Mouse (Mus musculus) kidney, embryonic 15.5 days (tissue): ENCODE results near the gene Cryaa. TPM values are rescaled to one million over a fixed set of nuclear protein-coding genes. Genes with fewer than 3 reads are reported as not detected.

Experiments used
- ATAC-seq: fragments of 200-750 bp; cut with Nextera tagmentation; replicated peaks from 2 replicates; pipeline ENCODE4 v1.8.0; 2017; ENCODE audit warnings: moderate TSS enrichment; ENCODE audit not compliant: low FRiP score
- H3K27ac ChIP-seq: fragments of 300-500 bp; sonication (generic); 2 replicates; pipeline ENCODE4 v1.5.1; 2015; ENCODE audit warnings: mild to moderate bottlenecking, inconsistent platforms
- H3K27me3 ChIP-seq: fragments of 300-500 bp; sonication (generic); 2 replicates; pipeline ENCODE4 v1.6.1; 2015; ENCODE audit warnings: inconsistent platforms
- H3K36me3 ChIP-seq: fragments of 300-500 bp; sonication (generic); 2 replicates; pipeline ENCODE4 v1.6.1; 2015; ENCODE audit warnings: inconsistent platforms
- H3K4me1 ChIP-seq: fragments of 300-500 bp; sonication (generic); 2 replicates; pipeline ENCODE4 v1.6.1; 2015; ENCODE audit warnings: inconsistent platforms
- H3K4me2 ChIP-seq: fragments of 300-500 bp; sonication (generic); 2 replicates; pipeline ENCODE4 v1.6.1; 2015; ENCODE audit warnings: moderate library complexity, mild to moderate bottlenecking, inconsistent platforms
- H3K4me3 ChIP-seq: fragments of 300-500 bp; sonication (generic); replicated peaks from 2 replicates; pipeline ENCODE4 v1.5.1; 2015; ENCODE audit warnings: mild to moderate bottlenecking, inconsistent platforms
- H3K9ac ChIP-seq: fragments of 300-500 bp; sonication (generic); 2 replicates; pipeline ENCODE4 v1.6.1; 2015; ENCODE audit warnings: mild to moderate bottlenecking, inconsistent platforms
- H3K9me3 ChIP-seq: fragments of 300-500 bp; sonication (generic); replicated peaks from 2 replicates; pipeline ENCODE4 v1.6.1; 2016; ENCODE audit warnings: inconsistent platforms
- WGBS: fragments of 180-500 bp; shearing (Covaris S2); methylation state at CpG from one replicate; pipeline ENCODE4 v1.1.7; 2015; ENCODE audit warnings: mixed read lengths; 5-methylcytosine and 5-hydroxymethylcytosine counted together
- polyA plus RNA-seq: library from polyadenylated mRNA; unstranded; fragments of >200 nt; fragmentation: Nextera tagmentation; extraction: Ambion mirVana; gene quantifications from 2 replicates; pipeline ENCODE4 v1.2.1, GENCODE M21; 2015

The Cryaa gene
- 0.38 TPM in 1 of 2 replicates, not detected in the other for polyA plus RNA-seq

GRCm38 (mm10) chr17:31677507-31677906 is at the start of gene Cryaa:
Gene Cryaa (plus strand): TSS chr17:31677807.
- Histone ChIP-seq H3K36me3 (no peaks in the 10 kb centered on the region), H3K9ac (no peak within 1 kb of the TSS), H3K4me1 (0 out of 2 replicates have a peak, but pooled peaks cover 3% of the 10 kb centered on the region), H3K4me3 (no peak within 1 kb of the TSS), H3K27ac (no peak within 1 kb of the TSS), H3K27me3 (no peaks in the 10 kb centered on the region), H3K4me2 (no peak within 1 kb of the TSS), H3K9me3 (no peaks in the 10 kb centered on the region)
- WGBS, result 78% methylated on average over 8 of the region's 8 CpGs
- no peak for ATAC-seq

- Histone ChIP-seq H3K4me2 (no peak overlapping the region), H3K9ac (no peak overlapping the region), H3K9me3 (no peaks in the 10 kb centered on the region), H3K27ac (no peak overlapping the region), H3K27me3 (no peaks in the 10 kb centered on the region; the same call in 1 of the 2 replicates), H3K4me1 (no peaks in the 10 kb centered on the region), H3K36me3 (no peaks in the 10 kb centered on the region), H3K4me3 (no peak overlapping the region)
- no peak for ATAC-seq
- 90% methylated on average over 2 of the region's 2 CpGs for WGBS
Observed at GRCm38 (mm10) chr17:31627961-31628360, 49.6 kb upstream of the Cryaa start.

- no peak overlapping the region for H3K9ac ChIP-seq
- no peak for ATAC-seq
- WGBS, result 80% methylated on average over 10 of the region's 10 CpGs
Observed at GRCm38 (mm10) chr17:31631081-31631800, 46.4 kb upstream of the Cryaa start.

GRCm38 (mm10) chr17:31633007-31633406 is 44.6 kb upstream of the Cryaa start:
- Histone ChIP-seq H3K9me3 (no peaks in the 10 kb centered on the region), H3K27me3 (peaks cover 19% of the 10 kb centered on the region), H3K36me3 (no peaks in the 10 kb centered on the region), H3K27ac (no peak overlapping the region), H3K4me1 (peaks cover 18% of the 10 kb centered on the region), H3K4me3 (no peak overlapping the region), H3K4me2 (no peak overlapping the region), H3K9ac (no peak overlapping the region)
- ATAC-seq, result no peak
- 75% methylated on average over 6 of the region's 6 CpGs for WGBS

More at GRCm38 (mm10) chr17:31631081-31631800, 46.4 kb upstream of the Cryaa start:
- Histone ChIP-seq H3K27ac (no peak overlapping the region), H3K4me2 (no peak overlapping the region), H3K27me3 (peaks cover 12% of the 10 kb centered on the region), H3K9me3 (no peaks in the 10 kb centered on the region), H3K36me3 (no peaks in the 10 kb centered on the region), H3K4me1 (peaks cover 4% of the 10 kb centered on the region), H3K4me3 (no peak overlapping the region)

GRCm38 (mm10) chr17:31634896-31635295 is 42.7 kb upstream of the Cryaa start:
- H3K9me3 ChIP-seq, result no peaks in the 10 kb centered on the region
- ATAC-seq, result no peak
- WGBS, result 79% methylated on average over 5 of the region's 5 CpGs
- H3K36me3 ChIP-seq, result no peaks in the 10 kb centered on the region
- H3K4me2 ChIP-seq, result no peak overlapping the region
- no peak overlapping the region for H3K9ac ChIP-seq
- no peak overlapping the region for H3K4me3 ChIP-seq
- peaks cover 19% of the 10 kb centered on the region for H3K27me3 ChIP-seq
- no peak overlapping the region for H3K27ac ChIP-seq
- peaks cover 18% of the 10 kb centered on the region for H3K4me1 ChIP-seq

GRCm38 (mm10) chr17:31635781-31636180 is 41.8 kb upstream of the Cryaa start:
- WGBS, result 55% methylated on average over 11 of the region's 11 CpGs
- Histone ChIP-seq H3K9me3 (no peaks in the 10 kb centered on the region), H3K4me1 (peaks cover 18% of the 10 kb centered on the region), H3K27ac (no peak overlapping the region), H3K4me2 (peak overlapping the region; percentile 98), H3K9ac (no peak overlapping the region), H3K36me3 (no peaks in the 10 kb centered on the region), H3K4me3 (no peak overlapping the region), H3K27me3 (peaks cover 19% of the 10 kb centered on the region)
- ATAC-seq, result no peak

GRCm38 (mm10) chr17:31636277-31636941 is 41.2 kb upstream of the Cryaa start:
- WGBS, result 5% methylated on average over 45 of the region's 45 CpGs
- no peaks in the 10 kb centered on the region for H3K36me3 ChIP-seq

GRCm38 (mm10) chr17:31636942-31637811 is 40.4 kb upstream of the Cryaa start, which contains the start of gene Cbs:
Gene Cbs (minus strand): TSS chr17:31637238.
- Histone ChIP-seq H3K36me3 (no peaks in the 10 kb centered on the region), H3K9me3 (no peaks in the 10 kb centered on the region), H3K27me3 (peaks cover 19% of the 10 kb centered on the region), H3K4me2 (peak within 1 kb of the TSS; percentile 98), H3K9ac (peak within 1 kb of the TSS; percentile 44; the same call in 1 of the 2 replicates), H3K4me1 (peaks cover 18% of the 10 kb centered on the region), H3K27ac (no peak within 1 kb of the TSS), H3K4me3 (peak within 1 kb of the TSS; percentile 50)
- 2% methylated on average over 61 of the region's 61 CpGs for WGBS
- peak; percentile 96 for ATAC-seq

More at GRCm38 (mm10) chr17:31636277-31636941, 41.2 kb upstream of the Cryaa start:
- Histone ChIP-seq H3K9me3 (no peaks in the 10 kb centered on the region), H3K4me2 (peak overlapping the region; percentile 98), H3K9ac (peak overlapping the region; percentile 44; the same call in 1 of the 2 replicates), H3K27me3 (peaks cover 19% of the 10 kb centered on the region), H3K27ac (no peak overlapping the region), H3K4me3 (peak overlapping the region; percentile 50), H3K4me1 (peaks cover 18% of the 10 kb centered on the region)
- peak; percentile 55 for ATAC-seq

- no peak overlapping the region for H3K27ac ChIP-seq
- no peak overlapping the region for H3K4me2 ChIP-seq
Observed at GRCm38 (mm10) chr17:31637866-31638570, 39.6 kb upstream of the Cryaa start.

GRCm38 (mm10) chr17:31639651-31640050 is 38.0 kb upstream of the Cryaa start:
- Histone ChIP-seq H3K9ac (no peak overlapping the region), H3K4me3 (no peak overlapping the region), H3K36me3 (no peaks in the 10 kb centered on the region), H3K4me2 (no peak overlapping the region), H3K27me3 (peaks cover 17% of the 10 kb centered on the region), H3K27ac (no peak overlapping the region), H3K4me1 (peaks cover 18% of the 10 kb centered on the region), H3K9me3 (no peaks in the 10 kb centered on the region)
- no peak for ATAC-seq
- WGBS, result 76% methylated on average over 4 of the region's 4 CpGs

More at GRCm38 (mm10) chr17:31637866-31638570, 39.6 kb upstream of the Cryaa start:
- Histone ChIP-seq H3K9ac (no peak overlapping the region), H3K36me3 (no peaks in the 10 kb centered on the region), H3K4me1 (peaks cover 18% of the 10 kb centered on the region), H3K4me3 (no peak overlapping the region), H3K9me3 (no peaks in the 10 kb centered on the region), H3K27me3 (peaks cover 19% of the 10 kb centered on the region)
- ATAC-seq, result no peak
- 59% methylated on average over 9 of the region's 9 CpGs for WGBS

- Histone ChIP-seq H3K9ac (no peak overlapping the region), H3K4me2 (no peak overlapping the region), H3K4me1 (peaks cover 4% of the 10 kb centered on the region), H3K4me3 (no peak overlapping the region), H3K9me3 (no peaks in the 10 kb centered on the region), H3K36me3 (peaks cover 20% of the 10 kb centered on the region), H3K27ac (no peak overlapping the region), H3K27me3 (no peaks in the 10 kb centered on the region)
- WGBS, result 56% methylated on average over 8 of the region's 8 CpGs
- ATAC-seq, result no peak
Observed at GRCm38 (mm10) chr17:31642331-31642730, 35.3 kb upstream of the Cryaa start.
